Mouse (Mus musculus): ENCODE measurements around the gene Ybey. TPM values are rescaled to one million over a fixed set of nuclear protein-coding genes. Genes with fewer than 3 reads are reported as not detected.

Ybey gene
- polyA plus RNA-seq (2021; fragmentation: Nextera tagmentation): 3.4 and 3.9 TPM in 2 replicates
- long read RNA-seq, experiment 1, full-length matches to known transcripts: 8 of 13 reads
- long read RNA-seq, experiment 1, partial matches to known transcripts: 2 of 13 reads
- long read RNA-seq, experiment 1, other reads (novel, unspliced or antisense): 3 of 13 reads
- long read RNA-seq, experiment 2, full-length matches to known transcripts: 23 of 27 reads
- long read RNA-seq, experiment 2, partial matches to known transcripts: 2 of 27 reads
- long read RNA-seq, experiment 2, other reads (novel, unspliced or antisense): 2 of 27 reads

DNA sequence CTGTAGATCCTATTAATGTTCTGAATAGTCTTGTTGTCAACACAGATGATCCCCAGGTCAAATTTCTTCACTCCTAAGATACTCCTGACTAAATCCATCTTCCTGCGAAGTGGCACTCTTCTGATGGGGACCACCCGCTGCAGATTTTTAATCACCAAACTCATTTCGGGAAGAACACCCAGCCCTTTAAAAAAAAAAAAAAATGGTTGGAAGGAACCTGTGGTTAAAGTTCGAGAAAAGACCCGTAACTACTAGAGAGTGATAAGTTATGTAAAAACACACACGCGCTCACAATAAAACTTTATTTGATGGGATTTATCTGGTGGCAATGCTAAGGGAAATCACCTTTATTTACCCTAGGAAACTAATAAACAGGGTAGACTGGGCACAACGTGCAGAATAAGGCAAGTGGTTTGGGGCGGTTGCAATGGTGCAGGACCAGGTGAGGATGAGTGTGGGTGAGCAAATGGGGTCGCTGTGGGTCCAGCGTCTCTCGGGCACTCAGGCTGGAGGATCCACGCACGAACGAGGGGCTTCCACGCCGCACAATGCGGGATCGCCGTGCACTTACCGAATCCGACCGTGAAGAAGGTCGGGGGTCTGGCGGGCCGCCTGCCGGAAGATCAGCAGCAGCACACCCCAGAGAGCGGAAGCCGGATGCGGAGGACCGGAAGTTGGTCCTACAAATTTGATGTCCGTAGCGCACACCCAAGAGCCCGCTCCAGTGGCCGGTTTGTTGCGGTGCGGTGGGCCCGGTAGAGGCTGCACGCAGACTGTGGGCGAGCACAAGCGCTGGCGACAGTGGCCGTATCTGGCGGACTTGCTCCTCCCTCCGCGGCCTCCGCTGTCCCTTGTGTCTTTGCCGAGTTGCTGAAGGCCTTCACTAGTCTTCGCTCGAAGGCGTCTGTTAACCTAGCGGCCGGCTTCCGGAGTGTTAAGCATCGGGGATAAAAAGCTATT is at the start of gene Ybey, which contains the start of gene Mcm3ap:
Gene Ybey (minus strand): TSS at position 912 of the 960 bp plus-strand sequence.
Gene Mcm3ap (plus strand): TSS at position 725 of the 960 bp plus-strand sequence.

DNA sequence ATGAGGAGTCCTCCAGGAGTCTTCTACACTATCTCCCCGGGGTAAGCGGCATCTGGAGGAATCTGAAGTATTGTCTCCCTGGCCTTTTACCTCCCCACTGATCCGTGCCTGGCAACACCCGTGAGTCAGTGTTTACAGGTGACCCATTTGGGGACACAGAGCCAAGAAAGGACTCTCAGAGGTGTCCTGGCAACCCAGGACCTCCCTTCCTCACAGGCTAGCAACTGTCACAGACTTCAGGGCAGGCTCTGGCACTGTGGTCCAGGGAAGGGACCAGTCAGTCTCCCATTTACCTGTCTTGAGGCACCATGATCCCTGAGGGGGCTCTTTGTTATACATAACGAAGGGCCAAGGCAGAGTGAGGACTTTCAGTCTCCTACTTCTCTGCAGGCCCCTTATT is 20.1 kb downstream of the Ybey start, which contains the start of gene 2610028H24Rik:
Gene 2610028H24Rik (plus strand): TSS at position 231 of the 400 bp plus-strand sequence.

DNA sequence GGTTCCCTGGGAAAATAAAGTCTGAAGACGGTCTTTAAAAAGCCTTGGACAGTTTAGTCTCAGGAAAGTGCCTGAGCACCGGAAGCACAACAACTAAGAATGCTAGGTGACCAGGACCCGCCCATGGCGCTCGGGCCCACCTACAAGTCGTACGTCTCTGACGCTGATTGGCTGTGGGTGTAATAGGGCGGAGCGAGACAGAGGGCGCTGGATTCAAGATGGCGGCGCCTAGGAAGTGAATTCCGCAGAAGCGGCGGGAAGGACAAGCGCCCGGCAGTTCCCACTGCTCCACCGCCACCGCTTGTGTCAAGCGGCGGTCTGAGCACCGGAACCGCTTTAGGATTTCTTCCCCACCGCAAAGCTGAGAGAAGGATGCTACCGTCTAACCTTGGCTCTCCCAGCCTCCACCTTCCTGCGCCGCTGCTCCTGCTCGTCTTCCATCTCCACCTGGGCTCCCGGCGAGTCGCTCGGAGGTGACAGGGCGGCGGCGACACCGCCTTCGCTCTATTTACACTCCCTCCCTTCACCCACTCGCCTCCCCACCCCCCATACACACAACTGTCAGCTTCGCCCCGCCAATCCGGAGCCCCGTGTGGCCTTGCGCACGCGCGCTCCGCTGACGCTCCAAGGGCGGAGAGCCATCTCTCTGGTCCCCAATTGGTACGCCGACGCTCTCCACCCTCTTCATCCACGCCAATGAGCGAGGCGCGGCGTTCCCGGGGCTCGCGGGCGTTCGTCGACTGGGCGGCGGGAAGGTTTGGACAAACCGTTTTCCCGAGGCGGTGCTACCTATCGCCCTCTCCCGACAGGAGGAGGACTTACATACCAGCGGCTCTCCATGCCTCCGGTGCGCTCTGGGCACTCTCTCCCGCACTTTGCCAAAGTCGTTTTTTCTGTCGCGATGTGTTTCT is 26.5 kb downstream of the Ybey start, which contains the start of gene Pcnt:
Gene Pcnt (minus strand): TSS at position 609 of the 911 bp plus-strand sequence.

DNA sequence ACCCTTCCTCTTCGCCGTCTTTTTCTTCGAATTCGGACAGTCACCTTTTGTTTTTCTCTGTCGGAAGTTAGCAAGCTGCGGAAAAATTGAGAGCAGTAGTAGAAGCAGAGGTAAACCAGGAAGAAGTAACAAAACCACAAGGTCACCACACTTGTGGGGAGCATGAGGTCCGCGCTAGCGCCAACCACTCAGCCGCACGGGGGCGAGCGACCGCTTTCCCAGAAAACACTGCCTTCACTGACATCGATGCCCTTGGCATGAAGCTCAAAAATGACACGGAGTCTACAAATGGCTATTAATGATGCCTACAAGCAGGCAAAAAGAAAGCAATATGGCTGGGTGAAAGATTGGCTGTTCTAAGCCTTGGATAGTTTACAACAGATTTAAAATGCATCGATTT is 28.6 kb downstream of the Ybey start, which contains the start of gene AC141477.1:
Gene AC141477.1 (minus strand): TSS at position 164 of the 400 bp plus-strand sequence.

Other genes starting within 250 kb of the Ybey start
- gene Prmt2, start 231.2 kb downstream of the Ybey start, polyA plus RNA-seq (2021; fragmentation: Nextera tagmentation): 111 and 112 TPM in 2 replicates
- 109 and 151 TPM in 2 replicates for gene S100b, start 215.3 kb downstream of the Ybey start, polyA plus RNA-seq (2021; fragmentation: Nextera tagmentation)
- 29.7 and 36.3 TPM in 2 replicates for gene Dip2a, start 123.8 kb downstream of the Ybey start, polyA plus RNA-seq (2021; fragmentation: Nextera tagmentation)
- not detected in 2 replicates for gene AC141477.1, start 28.7 kb downstream of the Ybey start, polyA plus RNA-seq (2021; fragmentation: Nextera tagmentation)
- gene Pcnt, start 26.3 kb downstream of the Ybey start, polyA plus RNA-seq (2021; fragmentation: Nextera tagmentation): 5.8 and 11.4 TPM in 2 replicates
- gene 2610028H24Rik, start 20.0 kb downstream of the Ybey start, polyA plus RNA-seq (2021; fragmentation: Nextera tagmentation): 0.30 TPM in 2 replicates
- 18.7 and 19.0 TPM in 2 replicates for gene Mcm3ap, start 187 bp downstream of the Ybey start, polyA plus RNA-seq (2021; fragmentation: Nextera tagmentation)
- 11.4 and 16.8 TPM in 2 replicates for gene Lss, start 62.5 kb upstream of the Ybey start, polyA plus RNA-seq (2021; fragmentation: Nextera tagmentation)
- gene Spatc1l, start 93.2 kb upstream of the Ybey start, polyA plus RNA-seq (2021; fragmentation: Nextera tagmentation): not detected in 2 replicates
- not detected in 2 replicates for gene Ftcd, start 106.5 kb upstream of the Ybey start, polyA plus RNA-seq (2021; fragmentation: Nextera tagmentation)
- 0.55 and 0.68 TPM in 2 replicates for gene Col6a2, start 154.5 kb upstream of the Ybey start, polyA plus RNA-seq (2021; fragmentation: Nextera tagmentation)